18 mouse cellular contexts compared by ENCODE assay signal in the genomic region with DNA sequence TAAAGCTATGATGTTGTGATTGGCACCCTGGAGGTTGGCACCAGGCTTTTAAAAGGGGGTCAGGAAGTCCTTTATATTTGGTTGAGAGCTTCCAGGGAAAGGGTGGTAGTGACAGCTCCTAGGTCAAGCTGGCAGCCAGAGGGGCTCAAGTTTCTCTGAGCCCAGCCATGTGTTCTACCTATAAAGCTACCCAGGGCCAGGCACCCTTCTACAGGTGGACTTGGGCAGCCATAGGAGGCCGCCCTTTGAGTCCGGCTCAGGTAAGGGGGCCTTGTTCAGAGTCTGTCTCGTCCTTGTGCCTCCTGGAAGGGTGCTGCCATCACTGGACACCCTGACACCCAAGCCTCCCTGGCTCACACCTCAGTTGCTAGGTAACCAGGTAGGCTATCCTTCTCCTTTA.
DNase-seq lines count a peak whose midpoint lies in the region; ATAC-seq and TF ChIP-seq lines count a peak whose summit lies in the region.
"Had no signal": no experiment of that assay in that cellular context is flagged by ENCODE, and none has a peak within 500 bp of the region (broad histone marks: within the 10 kb centered on the region; RNA-seq: fewer than 3 reads in every experiment).

No protein-coding gene starts in this region.

- peak overlapping the region; percentile 72; the same call in 1 of the 2 replicates for H3K27ac ChIP-seq in forebrain, embryonic 12.5 days
- H3K27ac ChIP-seq in forebrain, embryonic 11.5 days (ENCODE audit: low read depth, low read length) = no peak overlapping the region
- peak overlapping the region; percentile 39; the same call in 1 of the 2 replicates for H3K27ac ChIP-seq in layer of hippocampus, adult 2 months
- peak overlapping the region; percentile 55; the same call in 1 of the 2 replicates for H3K27ac ChIP-seq in forebrain, embryonic 14.5 days (ENCODE audit: low read depth, low read length)
- H3K27ac ChIP-seq in forebrain, embryonic 16.5 days (ENCODE audit: low read length) = peak overlapping the region; percentile 94; the same call in 1 of the 2 replicates
- H3K27ac ChIP-seq: embryonic facial prominence, embryonic 10.5 days; intestine, embryonic 15.5 days had no signal

- WGBS in forebrain, embryonic 12.5 days = 86% methylated on average over 3 of the region's 3 CpGs
- WGBS in forebrain, embryonic 11.5 days = 84% methylated on average over 3 of the region's 3 CpGs
- WGBS in forebrain, embryonic 14.5 days = 87% methylated on average over 3 of the region's 3 CpGs
- 81% methylated on average over 3 of the region's 3 CpGs for WGBS in forebrain, embryonic 16.5 days

- H3K4me1 ChIP-seq in forebrain, embryonic 12.5 days = peaks cover 28% of the 10 kb centered on the region
- H3K4me1 ChIP-seq in forebrain, embryonic 11.5 days (replicated peaks; ENCODE audit: control insufficient read depth, insufficient read depth, low read length) = no peaks in the 10 kb centered on the region; the same call in 1 of the 2 replicates
- H3K4me1 ChIP-seq in forebrain, embryonic 14.5 days (ENCODE audit: control insufficient read depth, insufficient read depth, low read length) = peaks cover 33% of the 10 kb centered on the region
- peaks cover 49% of the 10 kb centered on the region for H3K4me1 ChIP-seq in forebrain, embryonic 16.5 days (replicated peaks; ENCODE audit: control insufficient read depth, insufficient read depth, low read length)
- H3K4me1 ChIP-seq: heart, embryonic 12.5 days; intestine, embryonic 15.5 days had no signal

- no peaks in the 10 kb centered on the region for H3K36me3 ChIP-seq in forebrain, embryonic 12.5 days (replicated peaks)
- no peaks in the 10 kb centered on the region for H3K36me3 ChIP-seq in forebrain, embryonic 11.5 days (ENCODE audit: control insufficient read depth, insufficient read depth, low read length)
- no peaks in the 10 kb centered on the region for H3K36me3 ChIP-seq in forebrain, embryonic 14.5 days (ENCODE audit: control insufficient read depth, insufficient read depth, low read length)
- H3K36me3 ChIP-seq in forebrain, embryonic 16.5 days (ENCODE audit: control insufficient read depth, insufficient read depth) = no peaks in the 10 kb centered on the region
- H3K36me3 ChIP-seq: embryonic facial prominence, embryonic 10.5 days; G1E; heart, embryonic 12.5 days; hindbrain, embryonic 10.5 days; intestine, embryonic 15.5 days had no signal

- H3K9ac ChIP-seq in forebrain, embryonic 12.5 days = no peak overlapping the region
- H3K9ac ChIP-seq in forebrain, embryonic 11.5 days (ENCODE audit: low read length) = no peak overlapping the region
- H3K9ac ChIP-seq in forebrain, embryonic 14.5 days (ENCODE audit: low read length) = no peak overlapping the region
- H3K9ac ChIP-seq in forebrain, embryonic 16.5 days (replicated peaks; ENCODE audit: low read depth, low read length) = no peak overlapping the region
- H3K9ac ChIP-seq: heart, embryonic 12.5 days; intestine, embryonic 15.5 days had no signal

- H3K4me3 ChIP-seq in forebrain, embryonic 12.5 days (replicated peaks) = no peak overlapping the region
- H3K4me3 ChIP-seq in forebrain, embryonic 11.5 days (ENCODE audit: low read depth, low read length) = no peak overlapping the region
- no peak overlapping the region for H3K4me3 ChIP-seq in layer of hippocampus, adult 2 months
- no peak overlapping the region for H3K4me3 ChIP-seq in forebrain, embryonic 14.5 days (ENCODE audit: low read depth, low read length)
- H3K4me3 ChIP-seq in forebrain, embryonic 16.5 days (replicated peaks; ENCODE audit: low read length) = no peak overlapping the region
- H3K4me3 ChIP-seq: embryonic facial prominence, embryonic 10.5 days; heart, embryonic 12.5 days; hindbrain, embryonic 10.5 days; intestine, embryonic 15.5 days had no signal

- no peak for ATAC-seq in forebrain, embryonic 12.5 days (ENCODE audit: low FRiP score)
- ATAC-seq in forebrain, embryonic 11.5 days (replicated peaks; ENCODE audit: low FRiP score) = no peak
- no peak for ATAC-seq in forebrain, embryonic 14.5 days
- ATAC-seq in forebrain, embryonic 16.5 days = no peak
- ATAC-seq: intestine, embryonic 15.5 days had no signal

- DNase-seq in forebrain, embryonic 11.5 days (ENCODE audit: low spot score) = no peak
- DNase-seq in layer of hippocampus, adult 2 months (ENCODE audit: low spot score in 2 of 2) = no peak
- DNase-seq in layer of hippocampus, adult 9-11 months = no peak
- DNase-seq in forebrain, embryonic 14.5 days (ENCODE audit: low spot score) = no peak
- no peak for DNase-seq in thymus, postnatal 36 days
- DNase-seq: adrenal gland, adult 8-10 months; adrenal gland, postnatal 36 days; cerebellum, adult 11 months; cerebellum, postnatal 25 days; gastrocnemius, postnatal 14 days; kidney, adult 18-20 months had no signal

- no peak overlapping the region for H3K4me2 ChIP-seq in forebrain, embryonic 12.5 days
- H3K4me2 ChIP-seq in forebrain, embryonic 11.5 days (ENCODE audit: low read depth, low read length, severe bottlenecking) = no peak overlapping the region
- H3K4me2 ChIP-seq in forebrain, embryonic 14.5 days (ENCODE audit: low read length) = no peak overlapping the region
- no peak overlapping the region for H3K4me2 ChIP-seq in forebrain, embryonic 16.5 days (ENCODE audit: low read length)
- H3K4me2 ChIP-seq: heart, embryonic 12.5 days; intestine, embryonic 15.5 days had no signal

- no peaks in the 10 kb centered on the region for H3K27me3 ChIP-seq in forebrain, embryonic 12.5 days
- no peaks in the 10 kb centered on the region for H3K27me3 ChIP-seq in forebrain, embryonic 11.5 days (ENCODE audit: control insufficient read depth, insufficient read depth, low read length)
- no peaks in the 10 kb centered on the region for H3K27me3 ChIP-seq in forebrain, embryonic 14.5 days (replicated peaks; ENCODE audit: control insufficient read depth, insufficient read depth, low read length)
- H3K27me3 ChIP-seq in forebrain, embryonic 16.5 days (replicated peaks; ENCODE audit: control insufficient read depth, insufficient read depth, low read length) = no peaks in the 10 kb centered on the region

- TF ChIP-seq CTCF in layer of hippocampus, adult 2 months (conservative IDR thresholded peaks at IDR 0.05) = no peak

- no peaks in the 10 kb centered on the region for H3K9me3 ChIP-seq in forebrain, embryonic 12.5 days
- no peaks in the 10 kb centered on the region for H3K9me3 ChIP-seq in forebrain, embryonic 11.5 days (ENCODE audit: control insufficient read depth, low read length)
- H3K9me3 ChIP-seq in forebrain, embryonic 14.5 days (replicated peaks; ENCODE audit: control insufficient read depth, low read length) = no peaks in the 10 kb centered on the region
- H3K9me3 ChIP-seq in forebrain, embryonic 16.5 days (ENCODE audit: control insufficient read depth, low read length) = no peaks in the 10 kb centered on the region
- H3K9me3 ChIP-seq: embryonic facial prominence, embryonic 10.5 days; heart, embryonic 12.5 days; hindbrain, embryonic 10.5 days; intestine, embryonic 15.5 days had no signal
